Mouse (Mus musculus) skeletal muscle tissue, adult 2 months (tissue): ENCODE results near the gene Vcpkmt.

Experiments
- DNase-seq: peaks from one replicate; pipeline ENCODE4 v3.0.0-alpha.2; 2012; ENCODE audit warnings: low read depth, low spot score

Gene Vcpkmt

DNA sequence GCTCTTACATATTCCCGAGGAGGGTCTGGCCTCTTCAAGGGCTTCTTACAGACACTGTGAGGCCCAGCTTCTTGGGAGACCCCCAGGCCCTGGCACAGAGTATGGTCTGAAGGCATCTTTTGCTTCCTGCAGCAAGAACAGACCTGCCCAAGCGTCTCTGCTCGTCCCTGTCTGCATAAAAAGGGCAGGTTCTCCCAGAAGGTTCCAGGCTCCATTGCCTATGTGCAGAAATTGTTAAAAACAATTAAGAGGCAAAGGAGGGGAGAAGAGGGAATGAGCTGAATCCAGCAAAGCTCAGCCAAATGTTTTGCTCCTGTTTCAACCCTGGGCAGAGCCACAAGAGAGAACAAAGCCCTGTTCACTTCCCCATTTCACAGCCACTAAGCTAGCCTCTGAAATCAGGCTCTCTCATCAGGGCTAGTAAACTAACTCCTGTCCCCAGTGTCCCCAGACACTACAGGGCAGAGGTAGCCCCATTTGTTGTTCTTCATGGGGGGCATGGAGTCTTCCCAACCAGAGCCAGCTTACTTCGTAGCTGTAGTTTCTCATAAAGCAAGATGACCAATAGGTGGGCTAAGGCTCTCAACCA lies 44.4 kb downstream of the Vcpkmt start:
- no peak for DNase-seq

DNA sequence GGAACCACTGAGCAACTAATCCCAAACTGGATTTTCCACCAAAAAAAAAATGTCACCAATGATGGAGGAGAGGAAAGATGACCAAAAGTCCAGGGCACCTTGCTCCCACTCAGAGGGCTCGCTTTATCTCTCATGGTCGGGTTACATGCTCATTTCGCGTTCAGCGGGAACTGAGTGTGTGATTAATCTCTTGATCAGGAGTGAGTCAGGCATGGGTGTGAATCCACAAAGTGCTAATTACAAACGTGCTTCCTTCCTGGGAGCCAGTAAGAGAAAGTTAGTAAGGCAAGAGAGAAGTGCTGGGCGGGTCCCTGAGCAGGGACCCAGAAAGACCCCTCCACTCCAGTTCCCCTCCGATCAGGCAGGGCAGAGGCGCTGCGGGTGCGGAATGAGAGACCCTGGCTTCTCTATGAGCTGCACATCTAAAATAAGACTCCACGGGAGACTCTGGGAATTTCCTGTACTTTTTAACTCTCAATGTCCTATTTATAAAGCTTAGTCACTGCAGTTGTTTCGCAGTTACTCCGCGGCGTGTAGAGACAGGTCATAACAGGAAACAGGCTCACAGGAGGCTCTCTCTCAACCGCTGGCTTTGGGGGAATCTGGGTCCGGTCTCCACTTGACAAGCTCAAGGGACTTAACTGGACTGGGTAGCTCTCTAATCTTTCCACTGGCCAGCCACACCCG lies 45.0 kb downstream of the Vcpkmt start:
- peak; percentile 62 for DNase-seq

DNA sequence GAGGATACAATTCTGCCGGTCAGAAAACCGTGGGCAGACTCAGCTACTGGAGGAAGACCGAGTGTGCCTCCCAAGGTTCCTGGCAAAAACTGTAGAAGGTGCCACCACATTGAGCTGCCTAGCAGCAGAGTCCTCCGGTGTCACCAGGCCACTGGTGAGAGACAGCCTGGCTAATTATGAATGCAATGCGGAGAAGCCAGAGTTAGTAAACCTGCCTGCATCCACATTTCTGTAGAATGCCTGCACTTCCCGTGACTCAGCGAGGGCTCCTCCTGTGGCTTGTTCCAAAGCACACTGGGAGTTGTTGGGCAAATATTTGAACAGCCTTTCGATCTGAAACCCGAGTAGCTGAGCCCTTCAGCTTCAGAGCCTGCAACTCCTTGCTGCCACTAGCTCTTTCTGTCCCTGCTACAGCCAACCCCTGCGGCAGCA lies 45.6 kb downstream of the Vcpkmt start:
- DNase-seq = peak; percentile 61

DNA sequence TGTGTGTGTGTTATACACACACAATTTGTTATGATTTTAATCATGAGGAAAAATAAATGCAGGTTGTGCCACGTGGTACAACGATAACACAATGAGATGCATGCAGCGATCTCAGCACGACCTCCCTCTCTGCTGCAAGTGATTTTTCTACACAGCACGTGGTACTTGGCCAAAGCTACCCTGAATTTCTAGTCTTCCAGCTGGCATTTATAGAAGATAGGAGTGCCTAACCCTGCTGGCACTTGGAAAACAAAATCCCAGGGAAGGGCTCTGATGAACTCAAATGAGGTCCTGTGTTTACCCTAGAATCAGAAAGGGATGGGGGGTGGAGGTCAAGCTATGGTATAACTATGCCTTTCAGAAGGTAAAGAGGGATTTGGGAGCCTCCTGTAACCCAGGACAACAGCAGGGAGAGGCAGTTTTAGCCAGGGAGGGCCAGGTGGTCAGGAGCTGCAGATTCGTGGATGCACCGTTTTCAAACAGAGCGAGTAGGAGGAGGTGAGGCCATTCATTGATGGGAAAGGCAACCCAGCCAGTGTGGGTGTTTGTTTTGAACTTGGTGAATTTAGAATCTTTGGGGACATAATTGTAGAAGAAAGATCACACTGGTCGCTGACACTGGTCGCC lies 46.1 kb downstream of the Vcpkmt start:
- DNase-seq = no peak

DNA sequence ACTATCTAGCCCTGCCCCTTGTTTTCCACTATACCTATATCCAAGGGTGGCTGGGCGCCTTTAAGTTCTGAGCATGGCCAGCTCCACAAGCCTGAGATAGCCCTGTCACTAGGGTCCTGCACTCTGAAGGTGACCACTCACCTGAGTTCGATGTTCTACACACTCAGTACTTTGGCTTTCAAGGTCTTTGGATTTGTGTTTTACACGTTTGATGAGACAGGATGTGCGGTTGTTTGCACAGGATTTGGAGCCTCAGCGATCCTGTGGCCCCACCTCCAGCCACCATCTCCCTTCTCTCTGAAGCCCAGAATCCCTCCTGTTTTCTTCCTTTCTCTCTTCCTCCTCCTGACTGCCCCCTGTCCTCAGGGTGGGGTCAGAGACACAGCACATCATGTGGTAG lies 49.6 kb downstream of the Vcpkmt start:
- DNase-seq = no peak

DNA sequence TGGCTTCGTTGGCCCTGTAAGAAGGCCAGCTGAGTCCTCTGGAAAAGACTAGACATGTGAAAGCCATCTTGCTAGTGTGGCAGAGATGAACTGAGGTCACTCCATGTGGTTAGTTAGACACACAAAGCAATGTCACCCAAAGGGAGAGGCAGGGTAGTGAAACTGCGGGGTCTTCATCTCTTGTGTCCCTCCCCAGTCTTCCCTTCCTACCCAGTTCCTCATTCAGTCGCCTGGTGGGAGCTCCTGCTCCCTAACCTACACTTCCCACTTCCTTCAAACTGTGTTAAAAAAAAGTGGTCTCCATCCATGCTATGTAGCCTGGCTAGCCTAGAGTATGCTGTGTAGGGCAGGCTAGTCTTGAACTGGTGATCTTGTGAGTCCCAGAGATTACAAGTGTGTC lies 50.3 kb downstream of the Vcpkmt start:
- no peak for DNase-seq

GRCm38 (mm10) chr12:69532091-69532490 lies 50.7 kb downstream of the Vcpkmt start:
- DNase-seq = no peak

- DNase-seq = no peak
Observed at GRCm38 (mm10) chr12:69529694-69530403, 53.0 kb downstream of the Vcpkmt start.

DNA sequence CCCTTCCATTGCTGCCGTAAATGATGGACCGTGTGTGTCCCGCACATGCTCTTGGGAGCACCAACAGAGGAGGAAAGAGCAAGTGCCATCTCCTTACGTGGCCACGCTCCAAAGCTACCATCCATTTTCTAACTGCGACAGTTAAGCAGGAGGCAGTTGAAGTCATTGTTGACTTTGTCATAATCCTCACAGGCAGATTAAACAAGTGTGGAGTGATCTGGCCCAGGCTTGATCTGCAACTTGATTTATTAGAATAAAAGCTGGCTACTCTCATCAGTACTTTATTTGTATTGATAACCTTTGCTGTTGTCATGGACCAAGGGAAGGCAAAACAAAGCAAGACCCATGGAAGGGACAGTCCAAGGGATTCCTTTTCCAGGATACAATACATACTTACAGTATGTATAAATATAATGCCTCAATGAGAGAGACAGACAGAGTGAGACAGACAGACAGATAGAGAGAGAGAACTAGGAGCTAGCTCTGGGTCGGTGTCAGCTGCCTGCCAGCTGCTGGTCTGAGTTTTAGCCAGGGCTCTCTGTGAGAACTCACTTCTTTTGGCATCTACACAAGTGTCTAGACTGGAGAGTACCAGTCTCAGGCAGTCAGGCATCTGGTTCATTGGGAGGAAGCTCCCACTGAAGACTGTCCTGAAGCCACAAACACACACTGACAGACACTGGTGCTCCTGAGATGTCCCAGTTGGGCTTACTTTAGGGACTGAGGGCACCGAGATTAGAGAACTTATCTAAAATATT lies 54.4 kb downstream of the Vcpkmt start:
- DNase-seq = no peak
